ENCODE assay signal across 12 mouse cellular contexts in the genomic region with DNA sequence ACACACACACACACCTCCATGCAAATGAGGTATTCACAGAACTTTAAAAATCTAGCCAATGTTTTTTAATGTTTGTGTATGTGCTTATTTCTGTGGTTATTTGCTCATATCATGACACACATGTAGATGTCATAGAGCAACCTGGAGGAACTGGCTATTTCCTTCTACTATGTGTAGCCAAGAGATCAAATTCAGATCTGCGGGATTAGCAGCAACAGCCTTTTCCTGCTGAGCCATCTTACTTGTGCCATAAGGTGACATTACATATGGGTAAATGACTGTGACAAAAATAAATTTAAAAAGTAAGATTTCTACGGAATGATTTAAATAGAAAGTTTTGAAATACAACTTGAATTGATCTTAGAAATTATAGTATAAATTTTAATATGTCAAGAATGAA.
"Had no signal": no experiment of that assay in that cellular context is flagged by ENCODE, and none has a peak within 500 bp of the region (broad histone marks: within the 10 kb centered on the region; RNA-seq: fewer than 3 reads in every experiment).

No protein-coding gene starts in this region.

- DNase-seq: retina, postnatal 1 day; right cerebral cortex, adult 18-20 months; right cerebral cortex, postnatal 14 days; right cerebral cortex, postnatal 25 days; right cerebral cortex, postnatal 4 days; spleen, adult 18-20 months; thymus, adult 18-20 months; thymus, adult 2 months; thymus, postnatal 14 days; thymus, postnatal 25 days; thymus, postnatal 36 days; thymus, postnatal 4 days had no signal
